Mouse (Mus musculus) right cerebral cortex, postnatal 4 days (tissue): Measurements from ENCODE around the gene Zfp64.
"Not testable (repeated sequence)": the region's sequence is repeated elsewhere in the genome, so short reads cannot be mapped to it uniquely, and the experiment has no call there.

Experiments
- DNase-seq: peaks from one replicate; pipeline ENCODE4 v3.0.0-alpha.2; 2022

Gene Zfp64

GRCm38 (mm10) chr2:168884641-168885040 is 70.7 kb downstream of the Zfp64 start:
- DNase-seq: no peak

GRCm38 (mm10) chr2:168882997-168883396 is 72.4 kb downstream of the Zfp64 start:
- DNase-seq: no peak

GRCm38 (mm10) chr2:168881927-168882326 is 73.5 kb downstream of the Zfp64 start:
- DNase-seq: no peak

GRCm38 (mm10) chr2:168879573-168879972 is 75.8 kb downstream of the Zfp64 start:
- DNase-seq: no peak

GRCm38 (mm10) chr2:168878708-168879107 is 76.7 kb downstream of the Zfp64 start:
- no peak for DNase-seq

- no peak for DNase-seq
Measured at GRCm38 (mm10) chr2:168878158-168878557, 77.2 kb downstream of the Zfp64 start.

- no peak for DNase-seq
Measured at GRCm38 (mm10) chr2:168876631-168877030, 78.8 kb downstream of the Zfp64 start.

- no peak for DNase-seq
Measured at GRCm38 (mm10) chr2:168874498-168874897, 80.9 kb downstream of the Zfp64 start.

GRCm38 (mm10) chr2:168871767-168872511 is 83.4 kb downstream of the Zfp64 start:
- no peak for DNase-seq

GRCm38 (mm10) chr2:168870480-168870879 is 84.9 kb downstream of the Zfp64 start:
- DNase-seq: peak; percentile 30

GRCm38 (mm10) chr2:168866942-168867341 is 88.4 kb downstream of the Zfp64 start:
- no peak for DNase-seq

GRCm38 (mm10) chr2:168866436-168866835 is 89.0 kb downstream of the Zfp64 start:
- DNase-seq: no peak

GRCm38 (mm10) chr2:168864905-168865304 is 90.5 kb downstream of the Zfp64 start:
- no peak for DNase-seq

GRCm38 (mm10) chr2:168862694-168863093 is 92.7 kb downstream of the Zfp64 start:
- no peak for DNase-seq

- DNase-seq: no peak
Measured at GRCm38 (mm10) chr2:168860922-168861740, 94.3 kb downstream of the Zfp64 start.

GRCm38 (mm10) chr2:168860032-168860691 is 95.2 kb downstream of the Zfp64 start:
- no peak for DNase-seq

- no peak for DNase-seq
Measured at GRCm38 (mm10) chr2:168856638-168857037, 98.7 kb downstream of the Zfp64 start.

- no peak for DNase-seq
Measured at GRCm38 (mm10) chr2:168854777-168855176, 100.6 kb downstream of the Zfp64 start.

GRCm38 (mm10) chr2:168853869-168854268 is 101.5 kb downstream of the Zfp64 start:
- not testable (repeated sequence) for DNase-seq

- DNase-seq: no peak
Measured at GRCm38 (mm10) chr2:168851545-168851944, 103.8 kb downstream of the Zfp64 start.

GRCm38 (mm10) chr2:168848553-168848952 is 106.8 kb downstream of the Zfp64 start:
- DNase-seq: no peak

- DNase-seq: no peak
Measured at GRCm38 (mm10) chr2:168846180-168846720, 109.1 kb downstream of the Zfp64 start.
